Mouse (Mus musculus) heart, adult 2 months (tissue): ENCODE results near the gene Ctnna2.

Experiments used
- CTCF ChIP-seq: fragments of 200-600 bp; IDR thresholded peaks from 2 replicates; pipeline ENCODE4 v1.8.1; 2022; ENCODE audit warnings: antibody characterized with exemption, mild to moderate bottlenecking, moderate library complexity
- EP300 ChIP-seq: fragments of 200-500 bp; IDR thresholded peaks from 2 replicates; pipeline ENCODE4 v1.6.1; 2011; ENCODE audit warnings: low read depth, low read length, control low read depth; ENCODE audit not compliant: insufficient read depth
- POLR2A ChIP-seq: fragments of 200-500 bp; IDR thresholded peaks from 2 replicates; pipeline ENCODE4 v1.6.1; 2011; ENCODE audit warnings: mild to moderate bottlenecking, low read depth, low read length, control low read depth; ENCODE audit not compliant: insufficient read depth

DNA sequence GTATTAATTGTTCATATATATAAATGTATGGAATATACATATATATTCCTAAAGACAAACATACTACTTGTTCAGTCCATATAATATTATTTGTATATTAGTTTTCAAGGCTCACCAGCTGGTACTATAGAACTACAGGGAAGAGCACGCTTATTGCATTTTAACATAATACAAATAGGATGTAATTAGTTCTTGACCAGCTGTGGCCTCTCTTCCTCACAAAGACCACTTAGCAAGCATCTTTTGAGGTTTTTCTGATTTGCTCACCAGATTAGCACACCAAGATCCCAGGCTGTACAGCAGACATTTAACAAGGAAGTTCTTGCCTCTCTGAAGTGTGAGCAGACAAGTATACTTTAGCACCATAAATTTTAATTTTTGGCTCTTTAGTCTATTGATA lies 152.0 kb downstream of the Ctnna2 start:
- TF ChIP-seq POLR2A (no peak), CTCF (no peak), EP300 (no peak)
